Mouse (Mus musculus) liver, embryonic 16.5 days (tissue): ENCODE results near the gene Eif4g3. TPM values are rescaled to one million over a fixed set of nuclear protein-coding genes. Genes with fewer than 3 reads are reported as not detected.

Source experiments
- ATAC-seq: fragments of 200-750 bp; cut with Nextera tagmentation; 2 replicates; pipeline ENCODE4 v1.8.0; 2017; ENCODE audit warnings: low read depth, mild to moderate bottlenecking, moderate number of reproducible peaks, moderate library complexity
- H3K27ac ChIP-seq: fragments of 300-500 bp; sonication (generic); 2 replicates; pipeline ENCODE4 v1.5.1; 2014; ENCODE audit warnings: mild to moderate bottlenecking, low read length
- H3K27me3 ChIP-seq: fragments of 300-500 bp; sonication (generic); 2 replicates; pipeline ENCODE4 v1.6.1; 2014; ENCODE audit warnings: low read depth, low read length, mixed read lengths; ENCODE audit not compliant: control insufficient read depth, insufficient read depth
- H3K36me3 ChIP-seq: fragments of 300-500 bp; sonication (generic); 2 replicates; pipeline ENCODE4 v1.6.1; 2014; ENCODE audit warnings: mild to moderate bottlenecking; ENCODE audit not compliant: control insufficient read depth, insufficient read depth
- H3K4me1 ChIP-seq: fragments of 300-500 bp; sonication (generic); 2 replicates; pipeline ENCODE4 v1.6.1; 2014; ENCODE audit warnings: low read depth, low read length, mixed read lengths; ENCODE audit not compliant: control insufficient read depth
- H3K4me2 ChIP-seq: fragments of 300-500 bp; sonication (generic); 2 replicates; pipeline ENCODE4 v1.6.1; 2014; ENCODE audit warnings: low read depth, low read length, mixed read lengths
- H3K4me3 ChIP-seq: fragments of 300-500 bp; sonication (generic); 2 replicates; pipeline ENCODE4 v1.5.1; 2014; ENCODE audit warnings: low read depth, mild to moderate bottlenecking, low read length
- H3K9ac ChIP-seq: fragments of 300-500 bp; sonication (generic); 2 replicates; pipeline ENCODE4 v1.6.1; 2014; ENCODE audit warnings: low read depth, low read length
- H3K9me3 ChIP-seq: fragments of 300-500 bp; sonication (generic); replicated peaks from 2 replicates; pipeline ENCODE4 v1.6.1; 2016; ENCODE audit warnings: low read length; ENCODE audit not compliant: control insufficient read depth
- WGBS: fragments of 180-500 bp; shearing (Covaris S2); extraction: QIAGEN DNeasy Blood & Tissue Kit; methylation state at CpG from one replicate; pipeline ENCODE4 v1.1.7; 2014; ENCODE audit not compliant: insufficient replicate concordance; 5-methylcytosine and 5-hydroxymethylcytosine counted together
- polyA plus RNA-seq: library from polyadenylated mRNA; unstranded; fragments of >200 nt; fragmentation: Nextera tagmentation; extraction: Ambion mirVana; gene quantifications from 2 replicates; pipeline ENCODE4 v1.2.1, GENCODE M21; 2015

Gene Eif4g3
- polyA plus RNA-seq, 1 experiment from 2014 or later, result 6.4 TPM

GRCm38 (mm10) chr4:138009786-138010502 is 17.1 kb downstream of the Eif4g3 start:
- WGBS, result 85% methylated on average over 4 of the region's 4 CpGs
- no peak for ATAC-seq

DNA sequence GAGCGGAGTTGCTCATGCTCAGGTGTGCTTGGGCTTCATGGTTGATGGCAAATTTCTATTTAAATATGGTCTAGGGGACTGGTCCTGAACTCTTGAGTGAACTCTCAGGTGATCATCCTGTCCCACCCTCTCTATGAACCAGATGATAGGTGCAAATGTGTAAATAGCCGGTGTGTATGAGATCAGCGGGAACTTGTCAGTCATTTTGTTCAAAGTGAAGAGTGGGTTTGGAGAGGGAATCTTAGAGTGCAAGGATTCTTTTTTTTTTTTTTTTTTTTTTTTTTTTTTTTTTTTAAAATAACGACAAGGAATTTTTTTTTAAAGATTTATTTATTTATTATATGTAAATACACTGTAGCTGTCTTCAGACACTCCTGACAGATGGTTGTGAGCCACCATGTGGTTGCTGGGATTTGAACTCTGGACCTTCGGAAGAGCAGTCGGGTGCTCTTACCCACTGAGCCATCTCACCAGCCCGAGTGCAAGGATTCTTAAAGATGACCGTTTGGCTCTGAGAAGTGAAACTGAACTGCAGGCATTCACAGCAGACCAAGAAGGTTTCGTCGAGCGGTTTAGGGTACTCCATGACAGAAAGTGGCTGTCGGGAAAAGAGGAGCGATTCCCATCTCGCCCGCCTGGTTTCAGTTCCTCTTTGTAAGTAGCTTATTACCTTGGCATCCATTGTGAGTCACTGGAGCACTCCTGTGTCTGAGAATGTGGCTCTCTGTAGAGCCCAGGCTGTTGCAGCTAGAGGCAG is 21.1 kb downstream of the Eif4g3 start:
- no peak overlapping the region for H3K9ac ChIP-seq
- H3K9me3 ChIP-seq, result no peaks in the 10 kb centered on the region
- no peak overlapping the region for H3K4me3 ChIP-seq
- H3K27ac ChIP-seq, result no peak overlapping the region
- no peak for ATAC-seq
- no peaks in the 10 kb centered on the region for H3K27me3 ChIP-seq
- no peak overlapping the region for H3K4me2 ChIP-seq
- peaks cover 3% of the 10 kb centered on the region; the same call in 1 of the 2 replicates for H3K36me3 ChIP-seq
- WGBS, result 74% methylated on average over 15 of the region's 15 CpGs
- H3K4me1 ChIP-seq, result peaks cover 3% of the 10 kb centered on the region

More at GRCm38 (mm10) chr4:138009786-138010502, 17.1 kb downstream of the Eif4g3 start:
- Histone ChIP-seq H3K4me2 (no peak overlapping the region), H3K4me1 (no peaks in the 10 kb centered on the region), H3K4me3 (no peak overlapping the region), H3K27me3 (no peaks in the 10 kb centered on the region), H3K9ac (no peak overlapping the region), H3K9me3 (no peaks in the 10 kb centered on the region), H3K27ac (no peak overlapping the region), H3K36me3 (peaks cover 3% of the 10 kb centered on the region; the same call in 1 of the 2 replicates)

GRCm38 (mm10) chr4:138015966-138016365 is 23.1 kb downstream of the Eif4g3 start:
- peaks cover 3% of the 10 kb centered on the region; the same call in 1 of the 2 replicates for H3K36me3 ChIP-seq
- no peaks in the 10 kb centered on the region for H3K9me3 ChIP-seq
- no peak overlapping the region for H3K9ac ChIP-seq
- no peak overlapping the region for H3K4me2 ChIP-seq
- no peak overlapping the region for H3K4me3 ChIP-seq
- 15% methylated on average over 4 of the region's 4 CpGs for WGBS
- H3K4me1 ChIP-seq, result peaks cover 5% of the 10 kb centered on the region
- H3K27me3 ChIP-seq, result no peaks in the 10 kb centered on the region
- ATAC-seq, result peak; percentile 67
- H3K27ac ChIP-seq, result no peak overlapping the region

- WGBS, result 79% methylated on average over 11 of the region's 11 CpGs
- ATAC-seq, result no peak
- H3K4me1 ChIP-seq, result peaks cover 5% of the 10 kb centered on the region
- no peak overlapping the region for H3K4me3 ChIP-seq
- no peak overlapping the region for H3K27ac ChIP-seq
- peaks cover 3% of the 10 kb centered on the region; the same call in 1 of the 2 replicates for H3K36me3 ChIP-seq
- H3K27me3 ChIP-seq, result no peaks in the 10 kb centered on the region
- H3K4me2 ChIP-seq, result no peak overlapping the region
- H3K9ac ChIP-seq, result no peak overlapping the region
- no peaks in the 10 kb centered on the region for H3K9me3 ChIP-seq
Observed at GRCm38 (mm10) chr4:138017085-138017637, 24.3 kb downstream of the Eif4g3 start.

DNA sequence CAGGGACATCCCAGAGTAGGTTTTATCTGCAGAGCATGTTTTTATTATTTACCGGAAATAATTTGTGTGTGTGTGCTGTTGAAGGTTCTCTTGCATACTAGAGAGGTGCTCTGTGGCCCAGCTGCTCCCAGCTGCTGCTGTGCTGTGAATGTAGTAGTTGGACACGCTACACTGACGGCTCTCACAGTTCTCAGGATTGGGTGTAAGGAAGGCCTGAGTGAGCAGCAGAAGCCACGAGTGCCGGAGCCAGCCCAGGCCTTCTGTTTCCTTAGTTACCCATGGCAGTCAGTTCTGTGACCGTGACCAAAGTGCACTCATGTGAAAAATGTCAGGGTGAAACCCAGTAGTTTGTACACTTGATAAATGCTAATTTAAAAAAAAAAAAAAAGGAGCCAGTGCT is 25.2 kb downstream of the Eif4g3 start:
- H3K27me3 ChIP-seq, result no peaks in the 10 kb centered on the region
- no peak overlapping the region for H3K4me2 ChIP-seq
- 70% methylated on average over 6 of the region's 6 CpGs for WGBS
- peaks cover 3% of the 10 kb centered on the region; the same call in 1 of the 2 replicates for H3K36me3 ChIP-seq
- ATAC-seq, result no peak
- H3K9me3 ChIP-seq, result no peaks in the 10 kb centered on the region
- peaks cover 5% of the 10 kb centered on the region for H3K4me1 ChIP-seq
- no peak overlapping the region for H3K27ac ChIP-seq
- no peak overlapping the region for H3K4me3 ChIP-seq
- H3K9ac ChIP-seq, result no peak overlapping the region

GRCm38 (mm10) chr4:138020231-138020630 is 27.4 kb downstream of the Eif4g3 start:
- Histone ChIP-seq H3K9ac (no peak overlapping the region), H3K27me3 (no peaks in the 10 kb centered on the region), H3K36me3 (no peaks in the 10 kb centered on the region), H3K4me1 (peaks cover 16% of the 10 kb centered on the region), H3K4me2 (no peak overlapping the region), H3K9me3 (no peaks in the 10 kb centered on the region), H3K27ac (no peak overlapping the region), H3K4me3 (no peak overlapping the region)
- ATAC-seq, result no peak
- WGBS, result 78% methylated on average over 6 of the region's 6 CpGs

DNA sequence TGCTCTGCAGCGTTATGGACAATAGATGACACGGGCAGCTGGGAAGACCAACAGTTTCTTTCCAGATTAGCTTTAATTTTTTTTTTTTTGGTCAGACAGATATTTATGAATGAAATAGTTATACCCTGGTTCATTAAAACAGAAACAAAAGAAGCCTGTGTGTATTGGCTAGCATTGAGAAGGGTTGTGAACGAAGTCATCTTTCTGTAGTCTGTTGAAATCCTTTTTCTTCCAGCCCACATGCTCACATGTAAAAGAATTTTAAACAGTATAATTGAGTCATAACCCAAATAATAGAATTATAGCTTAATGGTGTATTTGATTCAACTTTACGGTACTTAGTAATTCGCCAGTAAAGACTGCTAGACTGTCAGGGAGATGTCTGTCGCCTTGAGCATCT is 28.8 kb downstream of the Eif4g3 start:
- 83% methylated on average over 6 of the region's 6 CpGs for WGBS
- no peak for ATAC-seq
- no peak overlapping the region for H3K4me3 ChIP-seq
- H3K4me1 ChIP-seq, result peaks cover 13% of the 10 kb centered on the region
- no peak overlapping the region for H3K4me2 ChIP-seq
- no peaks in the 10 kb centered on the region; the same call in 1 of the 2 replicates for H3K36me3 ChIP-seq
- no peak overlapping the region for H3K9ac ChIP-seq
- H3K9me3 ChIP-seq, result no peaks in the 10 kb centered on the region
- no peak overlapping the region for H3K27ac ChIP-seq
- H3K27me3 ChIP-seq, result no peaks in the 10 kb centered on the region

DNA sequence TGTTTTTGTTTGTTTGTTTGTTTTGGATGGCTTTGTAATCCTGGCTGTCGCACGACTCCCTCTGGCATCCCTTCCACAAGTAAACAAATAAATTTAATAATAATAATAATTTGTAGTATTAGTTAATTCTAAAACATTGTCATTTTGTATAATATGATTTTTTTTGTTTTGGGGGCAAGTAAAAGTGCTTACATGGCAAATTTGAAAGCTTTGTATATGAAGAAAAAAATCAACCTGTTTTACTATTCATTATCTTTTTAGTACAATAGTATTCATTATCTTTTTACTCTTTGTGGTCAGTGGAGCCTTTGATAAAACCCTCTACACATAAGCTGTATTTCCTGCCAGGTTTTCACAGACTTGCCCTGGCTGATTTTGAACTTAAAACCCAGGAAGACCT is 29.9 kb downstream of the Eif4g3 start:
- H3K27me3 ChIP-seq, result no peaks in the 10 kb centered on the region
- no peak overlapping the region for H3K4me3 ChIP-seq
- no peak overlapping the region for H3K4me2 ChIP-seq
- H3K36me3 ChIP-seq, result no peaks in the 10 kb centered on the region; the same call in 1 of the 2 replicates
- no peaks in the 10 kb centered on the region for H3K9me3 ChIP-seq
- peaks cover 13% of the 10 kb centered on the region for H3K4me1 ChIP-seq
- WGBS, result 61% methylated on average over 2 of the region's 2 CpGs
- no peak for ATAC-seq
- H3K27ac ChIP-seq, result no peak overlapping the region
- H3K9ac ChIP-seq, result no peak overlapping the region
